In the genomic region with DNA sequence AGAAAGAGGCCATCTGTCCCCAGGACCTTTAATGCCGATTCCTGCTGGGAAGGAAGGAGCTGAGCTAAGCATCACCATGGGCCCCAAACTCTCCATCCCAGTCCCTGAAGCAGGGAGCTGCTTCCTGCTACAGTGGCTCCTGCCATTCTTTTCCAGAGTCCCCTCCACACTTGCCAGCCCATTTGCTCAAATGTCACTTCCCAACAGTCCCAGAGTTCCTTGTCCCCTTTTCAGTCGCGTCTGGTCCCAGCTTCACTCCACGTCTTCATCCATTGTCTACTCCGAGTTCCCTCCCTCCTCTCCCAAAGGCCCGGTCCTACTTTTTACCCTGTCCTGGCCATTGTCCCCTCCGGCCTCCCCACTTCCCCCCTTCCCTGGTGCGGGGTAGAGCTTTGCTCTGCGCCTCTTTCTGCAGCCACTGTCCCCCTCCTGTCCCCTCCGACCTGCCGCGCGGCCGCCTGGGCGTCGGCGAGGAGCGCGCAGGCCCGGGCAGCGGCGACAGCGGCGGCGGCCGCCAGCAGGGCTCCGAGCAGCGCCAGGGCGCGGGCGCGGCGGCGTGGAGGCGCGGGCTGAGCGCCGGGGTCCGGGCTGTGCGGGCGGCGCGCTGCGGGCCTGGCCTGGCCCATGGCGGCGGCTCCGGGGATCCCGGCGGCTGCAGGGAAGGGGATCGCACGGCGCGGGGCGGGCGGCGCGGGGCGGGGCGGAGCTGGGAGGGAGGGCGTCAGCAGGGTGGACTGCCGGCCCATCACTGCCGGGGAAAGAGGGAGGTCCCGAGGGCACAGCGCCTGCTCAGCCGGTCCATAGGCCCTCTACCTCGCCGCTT, we compare ENCODE assay signal across 8 mouse cellular contexts. TPM values are rescaled to one million over a fixed set of nuclear protein-coding genes. Genes with fewer than 3 reads are reported as not detected.
A peak's percentile ranks its signal among the peaks of the same experiment; 100 is the strongest.
DNase-seq lines count a peak whose midpoint lies in the region; ATAC-seq and TF ChIP-seq lines count a peak whose summit lies in the region.

Selenon (minus strand) TSS at position 673 of the 823 bp plus-strand sequence.

- peak; percentile 47 for ATAC-seq in common myeloid progenitor, adult 5-6 weeks (replicated peaks; ENCODE audit: low read depth, poor library complexity, severe bottlenecking)
- ATAC-seq in granulocyte monocyte progenitor cell, adult 5-6 weeks (replicated peaks; ENCODE audit: poor library complexity, severe bottlenecking), result peak; percentile 12
- ATAC-seq in intestine, postnatal 0 days, result peak; percentile 36
- peak; percentile 88 for ATAC-seq in limb, embryonic 13.5 days (ENCODE audit: low FRiP score, low read depth)
- ATAC-seq in midbrain, embryonic 13.5 days, result peak; percentile 85

- peaks cover 5% of the 10 kb centered on the region; the same call in 1 of the 2 replicates for H3K27me3 ChIP-seq in spleen, adult 2 months (ENCODE audit: control insufficient read depth, insufficient read depth, low read length)
- no peaks in the 10 kb centered on the region for H3K27me3 ChIP-seq in intestine, postnatal 0 days (replicated peaks; ENCODE audit: control insufficient read depth, insufficient read depth, low read length)
- H3K27me3 ChIP-seq in limb, embryonic 13.5 days, result no peaks in the 10 kb centered on the region
- no peaks in the 10 kb centered on the region for H3K27me3 ChIP-seq in midbrain, embryonic 13.5 days

- 3% methylated on average over 65 of the region's 67 CpGs for WGBS in spleen, adult 2 months
- under 1% methylated on average over 64 of the region's 67 CpGs for WGBS in intestine, postnatal 0 days
- 1% methylated on average over 41 of the region's 67 CpGs for WGBS in limb, embryonic 13.5 days
- under 1% methylated on average over 57 of the region's 67 CpGs for WGBS in midbrain, embryonic 13.5 days

- DNase-seq in spleen, adult 2 months (ENCODE audit: low read depth in 1 of 2, low spot score in 2 of 2), result no peak
- no peak for DNase-seq in spleen, adult 12 weeks (ENCODE audit: low spot score)
- peak; percentile 62 for DNase-seq in urinary bladder, postnatal 25 days (ENCODE audit: low spot score)

- no peaks in the 10 kb centered on the region for H3K36me3 ChIP-seq in spleen, adult 2 months (ENCODE audit: control insufficient read depth, insufficient read depth, low read length)
- peaks cover 2% of the 10 kb centered on the region; the same call in 1 of the 2 replicates for H3K36me3 ChIP-seq in intestine, postnatal 0 days (ENCODE audit: control insufficient read depth, insufficient read depth)
- H3K36me3 ChIP-seq in limb, embryonic 13.5 days, result peaks cover 42% of the 10 kb centered on the region
- H3K36me3 ChIP-seq in midbrain, embryonic 13.5 days, result peaks cover 28% of the 10 kb centered on the region

- TF ChIP-seq CTCF in spleen, adult 2 months (IDR thresholded peaks at IDR 0.05; ENCODE audit: extremely low read depth, insufficient read depth, insufficient read length, insufficient replicate concordance), result no peak
- TF ChIP-seq CTCF in intestine, postnatal 0 days (IDR thresholded peaks at IDR 0.05; ENCODE audit: low read depth), result no peak

- no peak within 1 kb of the TSS for H3K27ac ChIP-seq in spleen, adult 2 months (ENCODE audit: insufficient read depth, low read length)
- 0 out of 2 replicates have a peak within 1 kb of the TSS, but pooled peaks have one; percentile 23 for H3K27ac ChIP-seq in intestine, postnatal 0 days (ENCODE audit: low read depth, low read length)
- H3K27ac ChIP-seq in limb, embryonic 13.5 days, result peak within 1 kb of the TSS; percentile 67
- H3K27ac ChIP-seq in midbrain, embryonic 13.5 days, result peak within 1 kb of the TSS; percentile 90

- H3K9ac ChIP-seq in intestine, postnatal 0 days (ENCODE audit: low read depth, low read length), result peak within 1 kb of the TSS; percentile 61
- H3K9ac ChIP-seq in limb, embryonic 13.5 days, result peak within 1 kb of the TSS; percentile 96
- H3K9ac ChIP-seq in midbrain, embryonic 13.5 days (replicated peaks), result peak within 1 kb of the TSS; percentile 95

- H3K4me2 ChIP-seq in intestine, postnatal 0 days (replicated peaks; ENCODE audit: low read depth), result peak within 1 kb of the TSS; percentile 82
- peak within 1 kb of the TSS; percentile 76 for H3K4me2 ChIP-seq in limb, embryonic 13.5 days (replicated peaks)
- H3K4me2 ChIP-seq in midbrain, embryonic 13.5 days (replicated peaks), result peak within 1 kb of the TSS; percentile 72

- H3K9me3 ChIP-seq in intestine, postnatal 0 days (ENCODE audit: control insufficient read depth), result peaks cover 5% of the 10 kb centered on the region; the same call in 1 of the 2 replicates
- peaks cover 12% of the 10 kb centered on the region for H3K9me3 ChIP-seq in limb, embryonic 13.5 days
- H3K9me3 ChIP-seq in midbrain, embryonic 13.5 days, result peaks cover 9% of the 10 kb centered on the region; the same call in 1 of the 2 replicates

- peaks cover 2% of the 10 kb centered on the region; the same call in 1 of the 2 replicates for H3K4me1 ChIP-seq in spleen, adult 2 months (ENCODE audit: control insufficient read depth, insufficient read depth, insufficient read length)
- no peaks in the 10 kb centered on the region for H3K4me1 ChIP-seq in intestine, postnatal 0 days (replicated peaks; ENCODE audit: control insufficient read depth, insufficient read depth, low read length)
- H3K4me1 ChIP-seq in limb, embryonic 13.5 days, result peaks cover 34% of the 10 kb centered on the region
- H3K4me1 ChIP-seq in midbrain, embryonic 13.5 days (replicated peaks), result peaks cover 39% of the 10 kb centered on the region

- TF ChIP-seq POLR2A in spleen, adult 2 months (IDR thresholded peaks at IDR 0.05; ENCODE audit: low read depth, low read length), result no peak

- peak within 1 kb of the TSS; percentile 59 for H3K4me3 ChIP-seq in spleen, adult 2 months (ENCODE audit: extremely low read depth, insufficient read depth, insufficient read length)
- H3K4me3 ChIP-seq in intestine, postnatal 0 days (ENCODE audit: low read depth, low read length), result peak within 1 kb of the TSS; percentile 42
- H3K4me3 ChIP-seq in limb, embryonic 13.5 days, result peak within 1 kb of the TSS; percentile 77
- H3K4me3 ChIP-seq in midbrain, embryonic 13.5 days (replicated peaks), result peak within 1 kb of the TSS; percentile 77

RNA-seq across cellular contexts. Expression of gene Selenon, which starts in this region (rescaled TPM):
- 8.0 and 8.3 TPM in 2 replicates for polyA plus RNA-seq in spleen, adult 2 months (2012; rRNA removed)
- 6.5 and 9.7 TPM in 2 replicates for total RNA-seq in common myeloid progenitor, adult 5-6 weeks (2017)
- total RNA-seq in granulocyte monocyte progenitor cell, adult 5-6 weeks (2014; fragmentation: Nextera tagmentation), result 32.4 and 32.8 TPM in 2 replicates
- total RNA-seq in granulocyte monocyte progenitor cell, adult 5-6 weeks (2017), result 3.2 and 6.9 TPM in 2 replicates
- 5.7 and 6.8 TPM in 2 replicates for polyA plus RNA-seq in intestine, postnatal 0 days (2015; fragmentation: Nextera tagmentation; extraction: Ambion mirVana)
- 15.2 and 16.3 TPM in 2 replicates for polyA plus RNA-seq in limb, embryonic 13.5 days (2015; fragmentation: Nextera tagmentation; extraction: Ambion mirVana)
- 11.1 and 11.5 TPM in 2 replicates for polyA plus RNA-seq in midbrain, embryonic 13.5 days (2015; fragmentation: Nextera tagmentation; extraction: Ambion mirVana)

Comparison
In these comparisons a context has a peak if more than half of its experiments do, and no peak if none do; other contexts are left out.
1. ATAC-seq: peak in every context shown above with its lines; median percentile 88 in limb, embryonic 13.5 days; 85 in midbrain, embryonic 13.5 days; 47 in common myeloid progenitor, adult 5-6 weeks; 36 in intestine, postnatal 0 days; 12 in granulocyte monocyte progenitor cell, adult 5-6 weeks.